Mouse (Mus musculus): ENCODE measurements around the gene Lrrc75a.

DNA sequence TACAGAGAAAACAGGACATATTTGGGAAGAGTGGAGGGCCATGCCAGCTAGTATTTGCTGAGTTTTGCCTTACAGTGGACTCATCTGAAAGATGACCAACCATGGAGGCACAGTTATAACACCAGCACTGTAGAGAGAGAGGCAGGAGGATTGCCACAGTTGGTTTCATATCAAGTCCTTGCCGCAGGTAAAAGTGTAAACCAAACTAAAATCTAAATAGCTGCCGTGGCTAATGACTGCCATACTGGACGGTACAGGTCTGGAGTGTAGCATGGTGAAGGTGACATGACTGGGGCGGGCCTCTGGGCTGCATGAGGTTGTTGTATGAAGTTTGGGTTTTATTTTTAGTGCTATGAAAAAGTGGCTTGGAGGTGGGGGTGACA lies 73.6 kb downstream of the Lrrc75a start:
- TF ChIP-seq CTCF (IDR thresholded peaks at IDR 0.05; ENCODE audit: control insufficient read depth, insufficient read depth, low read length) (no peak), POLR2A (IDR thresholded peaks at IDR 0.05; ENCODE audit: borderline replicate concordance, control insufficient read depth, low read depth, low read length) (no peak)

Data from bone marrow, adult 2 months (tissue).